Mouse (Mus musculus): ENCODE measurements around the gene Reln. TPM values are rescaled to one million over a fixed set of nuclear protein-coding genes. Genes with fewer than 3 reads are reported as not detected.

Reln gene
- polyA plus RNA-seq (2012; rRNA removed) (6.7 and 7.4 TPM in 2 replicates), polyA plus RNA-seq (2014; fragmentation: Nextera tagmentation; extraction: Ambion mirVana) (2.4 and 3.3 TPM in 2 replicates)

DNA sequence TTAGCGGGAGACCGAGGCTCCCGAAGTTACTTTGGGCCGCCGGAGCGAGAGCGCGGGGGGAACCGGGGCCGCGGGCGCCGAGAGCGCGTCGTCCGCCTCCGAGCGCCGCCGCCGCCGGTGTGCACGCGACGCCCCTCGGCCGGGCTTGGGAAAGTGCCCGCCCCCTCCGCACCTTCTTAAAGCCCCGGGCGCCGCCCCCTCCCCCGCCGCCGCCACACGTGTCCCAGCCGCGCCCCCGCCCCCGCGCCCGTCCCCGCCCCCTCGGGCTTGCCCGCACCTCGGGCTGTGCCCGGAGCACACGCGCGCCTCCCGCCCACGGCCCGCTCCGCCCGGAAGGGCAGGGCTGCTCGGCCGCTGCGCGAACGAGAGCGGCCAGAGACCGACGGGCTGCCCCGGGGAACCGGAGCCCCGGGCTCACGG, at the start of gene Reln:
Reln (minus strand) TSS at position 147 of the 420 bp plus-strand sequence.
- Histone ChIP-seq H3K4me1 (ENCODE audit: control insufficient read depth, insufficient read depth, low read length) (peaks cover 9% of the 10 kb centered on the region; the same call in 1 of the 2 replicates), H3K27ac (replicated peaks; ENCODE audit: low read depth, low read length) (no peak within 1 kb of the TSS), H3K9ac (ENCODE audit: low read depth, low read length, severe bottlenecking) (peak within 1 kb of the TSS; percentile 56; the same call in 1 of the 2 replicates), H3K27me3 (ENCODE audit: control insufficient read depth, insufficient read depth, low read length) (peaks cover 73% of the 10 kb centered on the region), H3K4me2 (replicated peaks; ENCODE audit: low read depth, low read length, severe bottlenecking) (peak within 1 kb of the TSS; percentile 97), H3K9me3 (ENCODE audit: control insufficient read depth, low read length) (no peaks in the 10 kb centered on the region), H3K4me3 (replicated peaks; ENCODE audit: low read length) (peak within 1 kb of the TSS; percentile 53), H3K36me3 (ENCODE audit: control insufficient read depth, insufficient read depth, low read length) (no peaks in the 10 kb centered on the region)
- DNase-seq (ENCODE audit: low spot score) (peak; percentile 27), ATAC-seq (ENCODE audit: low FRiP score, low read depth) (peak; percentile 79)
- 0% methylated on average over 11 of the region's 68 CpGs for WGBS
- TF ChIP-seq POLR2A (IDR thresholded peaks at IDR 0.05; ENCODE audit: borderline replicate concordance, extremely low read depth, insufficient read depth, insufficient read length): no peak

DNA sequence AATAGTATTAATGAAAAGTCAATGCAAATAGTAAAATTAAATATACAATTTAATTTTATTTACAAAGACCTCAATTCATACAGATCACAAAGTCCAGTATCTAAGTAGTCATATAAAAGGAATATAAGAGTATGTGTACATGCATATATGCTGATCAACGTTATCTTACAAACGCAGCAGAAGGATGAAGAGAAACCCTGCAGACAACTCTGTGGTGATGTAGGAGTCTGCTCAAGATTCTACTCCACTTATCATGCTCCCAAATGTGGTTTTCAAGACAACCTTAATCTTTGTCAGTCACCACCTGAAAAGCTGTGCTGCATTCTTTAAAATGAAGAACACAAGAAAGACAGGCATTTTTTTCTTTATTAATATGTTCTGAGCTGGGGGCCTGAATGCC, 44.0 kb upstream of the Reln start:
- H3K4me1 ChIP-seq (ENCODE audit: control insufficient read depth, insufficient read depth, low read length): no peaks in the 10 kb centered on the region
- no peak for DNase-seq (ENCODE audit: low spot score)
- H3K4me3 ChIP-seq (replicated peaks; ENCODE audit: low read length): no peak overlapping the region
- H3K36me3 ChIP-seq (ENCODE audit: control insufficient read depth, insufficient read depth, low read length): no peaks in the 10 kb centered on the region
- ATAC-seq (ENCODE audit: low FRiP score, low read depth): no peak
- WGBS: 90% methylated on average over 2 of the region's 2 CpGs
- H3K27ac ChIP-seq (replicated peaks; ENCODE audit: low read depth, low read length): no peak overlapping the region
- H3K9me3 ChIP-seq (ENCODE audit: control insufficient read depth, low read length): no peaks in the 10 kb centered on the region
- no peak overlapping the region for H3K4me2 ChIP-seq (replicated peaks; ENCODE audit: low read depth, low read length, severe bottlenecking)
- no peak for TF ChIP-seq POLR2A (IDR thresholded peaks at IDR 0.05; ENCODE audit: borderline replicate concordance, extremely low read depth, insufficient read depth, insufficient read length)
- no peak overlapping the region for H3K9ac ChIP-seq (ENCODE audit: low read depth, low read length, severe bottlenecking)
- H3K27me3 ChIP-seq (ENCODE audit: control insufficient read depth, insufficient read depth, low read length): no peaks in the 10 kb centered on the region

DNA sequence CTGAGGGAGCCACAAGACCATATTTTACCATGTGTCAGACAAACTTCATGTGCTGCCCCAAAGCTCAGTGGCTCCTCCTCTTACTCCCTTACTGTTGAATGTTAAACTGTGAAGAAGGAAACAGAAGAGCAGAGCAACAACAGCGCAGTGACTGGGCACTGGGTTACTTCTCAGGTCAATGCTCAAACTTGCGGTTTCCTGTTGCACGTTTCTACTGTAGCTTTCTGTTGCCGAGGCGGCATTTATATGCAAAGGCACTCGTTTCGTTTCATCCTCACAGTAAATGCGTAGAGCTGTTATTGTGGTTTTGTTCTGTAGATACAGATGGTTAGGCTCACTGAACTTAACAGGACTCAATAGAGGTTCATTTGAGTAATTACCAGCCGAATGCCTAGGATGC, 16.0 kb upstream of the Reln start:
- Histone ChIP-seq H3K27me3 (ENCODE audit: control insufficient read depth, insufficient read depth, low read length) (no peaks in the 10 kb centered on the region), H3K4me2 (replicated peaks; ENCODE audit: low read depth, low read length, severe bottlenecking) (no peak overlapping the region), H3K4me1 (ENCODE audit: control insufficient read depth, insufficient read depth, low read length) (no peaks in the 10 kb centered on the region), H3K4me3 (replicated peaks; ENCODE audit: low read length) (no peak overlapping the region), H3K9ac (ENCODE audit: low read depth, low read length, severe bottlenecking) (no peak overlapping the region), H3K9me3 (ENCODE audit: control insufficient read depth, low read length) (no peaks in the 10 kb centered on the region), H3K27ac (replicated peaks; ENCODE audit: low read depth, low read length) (no peak overlapping the region), H3K36me3 (ENCODE audit: control insufficient read depth, insufficient read depth, low read length) (no peaks in the 10 kb centered on the region)
- TF ChIP-seq POLR2A (IDR thresholded peaks at IDR 0.05; ENCODE audit: borderline replicate concordance, extremely low read depth, insufficient read depth, insufficient read length): no peak
- ATAC-seq (ENCODE audit: low FRiP score, low read depth): no peak
- DNase-seq (ENCODE audit: low spot score): no peak
- WGBS: 69% methylated on average over 9 of the region's 9 CpGs

DNA sequence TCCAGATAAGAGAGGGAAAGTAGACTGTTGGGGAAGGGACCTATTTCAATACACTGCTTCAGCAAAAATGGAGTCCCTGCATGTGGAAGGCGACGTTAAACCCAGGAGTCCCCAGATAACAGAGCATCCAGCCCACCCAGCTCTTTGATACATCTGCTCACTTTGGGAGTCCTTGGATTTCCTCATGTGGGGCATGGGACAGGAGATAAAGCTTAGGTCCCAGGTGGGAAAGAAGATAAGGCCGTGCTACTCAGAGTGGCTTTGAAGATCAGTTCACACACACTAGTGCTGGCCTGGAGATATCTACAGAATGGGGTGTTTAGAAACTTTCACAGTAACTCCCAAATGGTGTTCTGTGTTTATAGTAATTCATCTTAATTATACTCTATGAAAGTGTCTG, 3.9 kb upstream of the Reln start:
- H3K36me3 ChIP-seq (ENCODE audit: control insufficient read depth, insufficient read depth, low read length): no peaks in the 10 kb centered on the region
- peaks cover 9% of the 10 kb centered on the region; the same call in 1 of the 2 replicates for H3K4me1 ChIP-seq (ENCODE audit: control insufficient read depth, insufficient read depth, low read length)
- DNase-seq (ENCODE audit: low spot score): no peak
- no peak overlapping the region for H3K9ac ChIP-seq (ENCODE audit: low read depth, low read length, severe bottlenecking)
- no peak for TF ChIP-seq POLR2A (IDR thresholded peaks at IDR 0.05; ENCODE audit: borderline replicate concordance, extremely low read depth, insufficient read depth, insufficient read length)
- ATAC-seq (ENCODE audit: low FRiP score, low read depth): no peak
- H3K27me3 ChIP-seq (ENCODE audit: control insufficient read depth, insufficient read depth, low read length): peaks cover 45% of the 10 kb centered on the region
- 77% methylated on average over 3 of the region's 3 CpGs for WGBS
- no peak overlapping the region for H3K27ac ChIP-seq (replicated peaks; ENCODE audit: low read depth, low read length)
- no peaks in the 10 kb centered on the region for H3K9me3 ChIP-seq (ENCODE audit: control insufficient read depth, low read length)
- H3K4me2 ChIP-seq (replicated peaks; ENCODE audit: low read depth, low read length, severe bottlenecking): no peak overlapping the region
- H3K4me3 ChIP-seq (replicated peaks; ENCODE audit: low read length): no peak overlapping the region

DNA sequence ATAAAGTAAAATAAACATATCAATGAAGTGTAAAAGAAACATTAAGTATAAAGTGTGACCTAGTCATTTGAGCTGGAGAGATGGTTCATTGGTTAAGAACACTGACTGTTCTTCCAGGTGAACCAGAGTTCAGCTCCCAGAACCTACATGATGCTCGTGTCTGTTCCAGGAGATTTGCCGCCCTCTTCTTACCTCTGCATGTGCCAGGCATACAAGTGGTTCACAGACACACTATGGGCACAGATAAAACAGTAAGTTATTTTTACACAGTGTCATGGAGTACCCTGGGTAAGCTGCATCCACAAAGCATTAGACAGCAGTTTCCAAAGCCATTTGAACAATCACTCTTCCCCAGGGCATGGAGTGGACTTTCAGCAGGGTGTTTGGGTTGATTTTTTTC, 3.2 kb upstream of the Reln start:
- Histone ChIP-seq H3K4me3 (replicated peaks; ENCODE audit: low read length) (no peak overlapping the region), H3K9ac (ENCODE audit: low read depth, low read length, severe bottlenecking) (no peak overlapping the region), H3K9me3 (ENCODE audit: control insufficient read depth, low read length) (no peaks in the 10 kb centered on the region), H3K4me1 (ENCODE audit: control insufficient read depth, insufficient read depth, low read length) (peaks cover 9% of the 10 kb centered on the region; the same call in 1 of the 2 replicates), H3K4me2 (replicated peaks; ENCODE audit: low read depth, low read length, severe bottlenecking) (no peak overlapping the region), H3K27me3 (ENCODE audit: control insufficient read depth, insufficient read depth, low read length) (peaks cover 51% of the 10 kb centered on the region), H3K36me3 (ENCODE audit: control insufficient read depth, insufficient read depth, low read length) (no peaks in the 10 kb centered on the region), H3K27ac (replicated peaks; ENCODE audit: low read depth, low read length) (no peak overlapping the region)
- no peak for TF ChIP-seq POLR2A (IDR thresholded peaks at IDR 0.05; ENCODE audit: borderline replicate concordance, extremely low read depth, insufficient read depth, insufficient read length)
- no peak for ATAC-seq (ENCODE audit: low FRiP score, low read depth)
- DNase-seq (ENCODE audit: low spot score): no peak
- WGBS: 75% methylated on average over 2 of the region's 2 CpGs
